Mouse (Mus musculus): ENCODE results near the gene Tbce.

Tbce gene

DNA sequence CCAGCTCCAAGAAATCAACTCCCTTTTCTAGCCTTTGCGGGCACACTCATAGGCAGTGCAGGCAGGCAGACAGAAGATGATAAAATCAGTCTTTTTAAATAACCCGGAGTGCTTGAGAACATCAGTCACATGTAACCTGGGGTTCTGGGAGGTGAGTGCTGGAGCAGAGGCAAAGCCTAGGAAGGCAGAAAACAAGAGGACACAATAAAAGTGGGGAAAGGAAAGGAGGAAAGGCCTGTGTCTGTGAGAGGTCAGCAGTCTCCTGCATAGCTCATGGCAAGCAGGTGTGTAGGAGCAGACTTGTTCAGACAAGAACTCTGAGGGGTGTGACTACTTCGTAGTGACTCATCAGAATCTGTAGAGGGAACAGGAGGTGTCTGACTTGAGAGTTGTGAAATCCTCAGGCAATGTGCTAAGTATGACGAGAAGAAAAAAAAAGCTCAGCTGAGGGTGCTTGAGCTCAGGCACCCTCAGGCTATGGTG lies 70.8 kb downstream of the Tbce start:
- peak; percentile 44 to 47 for DNase-seq (ENCODE audit: low spot score in 2 of 2)

GRCm38 (mm10) chr13:13966172-13966571 lies 73.3 kb downstream of the Tbce start:
- no peak for DNase-seq (ENCODE audit: low spot score in 2 of 2)

- no peak for DNase-seq (ENCODE audit: low spot score in 2 of 2)
Measured at GRCm38 (mm10) chr13:13965388-13965964, 74.0 kb downstream of the Tbce start.

- no peak for DNase-seq (ENCODE audit: low spot score in 2 of 2)
Measured at GRCm38 (mm10) chr13:13961046-13961445, 78.4 kb downstream of the Tbce start.

DNA sequence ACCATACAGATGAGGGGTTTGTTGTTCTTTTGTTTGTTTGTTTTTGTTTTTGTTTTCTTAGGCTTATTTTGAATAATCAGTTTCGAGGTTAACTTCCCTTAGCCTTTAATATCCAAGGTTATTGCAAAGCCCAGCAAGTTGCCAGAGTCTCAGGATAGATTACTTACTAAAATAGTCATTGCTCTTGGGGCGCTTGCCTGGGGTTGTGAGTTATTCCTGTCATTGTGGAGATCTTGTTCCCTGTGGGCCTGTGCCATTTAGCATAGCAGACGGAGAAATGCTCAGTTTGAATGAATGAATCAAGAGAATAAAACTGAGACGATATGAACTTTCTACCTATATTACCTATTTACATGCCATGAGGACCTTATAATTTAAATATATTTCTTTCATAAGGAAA lies 79.2 kb downstream of the Tbce start:
- no peak for DNase-seq (ENCODE audit: low spot score in 2 of 2)

DNA sequence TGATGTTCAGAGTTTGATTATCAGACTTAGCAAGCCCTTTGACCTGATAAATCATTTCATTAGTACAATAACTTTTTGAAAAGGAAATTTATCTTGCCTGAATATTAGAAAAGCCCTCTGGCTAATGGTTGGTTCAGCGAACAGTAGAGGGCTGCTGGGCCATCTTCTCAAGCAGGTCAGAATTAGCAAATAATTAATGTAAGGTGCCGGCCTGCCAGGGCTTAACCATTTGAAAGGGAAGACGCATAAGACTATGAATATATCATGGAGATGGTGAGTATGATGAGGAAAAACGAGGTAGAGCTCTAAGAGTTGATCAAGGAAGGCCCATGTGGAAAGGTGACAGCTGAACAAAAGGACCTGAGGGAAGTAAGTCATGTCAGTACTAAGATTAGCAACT lies 82.8 kb downstream of the Tbce start:
- DNase-seq (ENCODE audit: low spot score in 2 of 2), result no peak

DNA sequence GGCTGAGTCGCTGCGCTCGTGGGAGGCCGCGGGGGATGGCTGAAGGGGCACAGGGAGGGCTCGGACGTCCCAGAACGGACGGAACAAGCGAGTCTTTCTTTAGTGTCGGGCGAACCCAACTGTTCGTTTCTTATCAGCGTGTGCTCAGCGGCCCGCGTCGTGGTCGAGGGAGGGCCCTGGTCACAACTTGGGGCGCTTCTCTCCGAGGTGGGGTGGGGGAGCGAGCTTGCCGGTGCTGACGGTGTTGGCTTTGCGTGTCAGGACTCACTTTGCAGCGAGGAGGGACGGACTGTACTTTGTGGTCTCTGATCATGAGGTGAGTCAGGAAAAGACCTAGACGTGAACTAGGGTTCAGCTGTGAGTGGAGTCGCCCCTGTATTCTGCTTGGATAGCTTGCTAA lies 84.5 kb downstream of the Tbce start:
- peak in 1 of 2 experiments; percentile 16 for DNase-seq (ENCODE audit: low spot score in 2 of 2)

GRCm38 (mm10) chr13:13953874-13954832 lies 85.3 kb downstream of the Tbce start, which contains the start of gene B3galnt2:
TSS of gene B3galnt2 (plus strand) at chr13:13954469.
- peak; percentile 96 to 98 for DNase-seq (ENCODE audit: low spot score in 2 of 2)
